Mouse (Mus musculus) kidney, embryonic 14.5 days (tissue): ENCODE data around the gene Zfp658. TPM values are rescaled to one million over a fixed set of nuclear protein-coding genes. Genes with fewer than 3 reads are reported as not detected.

Experiments used
- ATAC-seq: fragments of 200-750 bp; cut with Nextera tagmentation; 2 replicates; pipeline ENCODE4 v1.8.0; 2017; ENCODE audit warnings: moderate number of reproducible peaks, mild to moderate bottlenecking, moderate TSS enrichment, moderate library complexity; ENCODE audit not compliant: low FRiP score, low TSS enrichment
- H3K27ac ChIP-seq: fragments of 300-500 bp; sonication (generic); 2 replicates; pipeline ENCODE4 v1.5.1; 2014; ENCODE audit warnings: low read depth, mild to moderate bottlenecking, low read length, moderate library complexity, mixed read lengths
- H3K27me3 ChIP-seq: fragments of 300-500 bp; sonication (generic); 2 replicates; pipeline ENCODE4 v1.6.1; 2014; ENCODE audit warnings: mild to moderate bottlenecking, low read length; ENCODE audit not compliant: control insufficient read depth, insufficient read depth
- H3K36me3 ChIP-seq: fragments of 300-500 bp; sonication (generic); 2 replicates; pipeline ENCODE4 v1.6.1; 2014; ENCODE audit warnings: low read length, mixed read lengths; ENCODE audit not compliant: control insufficient read depth, insufficient read depth
- H3K4me1 ChIP-seq: fragments of 300-500 bp; sonication (generic); 2 replicates; pipeline ENCODE4 v1.6.1; 2014; ENCODE audit warnings: low read length, mixed read lengths; ENCODE audit not compliant: control insufficient read depth, insufficient read depth
- H3K4me2 ChIP-seq: fragments of 300-500 bp; sonication (generic); replicated peaks from 2 replicates; pipeline ENCODE4 v1.6.1; 2014; ENCODE audit warnings: low read depth, mild to moderate bottlenecking, low read length
- H3K4me3 ChIP-seq: fragments of 300-500 bp; sonication (generic); 2 replicates; pipeline ENCODE4 v1.5.1; 2014; ENCODE audit warnings: mild to moderate bottlenecking, low read length
- H3K9ac ChIP-seq: fragments of 300-500 bp; sonication (generic); 2 replicates; pipeline ENCODE4 v1.6.1; 2014; ENCODE audit warnings: low read depth, mild to moderate bottlenecking, low read length, moderate library complexity
- H3K9me3 ChIP-seq: fragments of 300-500 bp; sonication (generic); 2 replicates; pipeline ENCODE4 v1.6.1; 2016; ENCODE audit warnings: low read length; ENCODE audit not compliant: control insufficient read depth
- WGBS: fragments of 180-500 bp; shearing (Covaris S2); extraction: QIAGEN DNeasy Blood & Tissue Kit; methylation state at CpG from one replicate; pipeline ENCODE4 v1.1.7; 2014; 5-methylcytosine and 5-hydroxymethylcytosine counted together
- polyA plus RNA-seq: library from polyadenylated mRNA; unstranded; fragments of >200 nt; fragmentation: Nextera tagmentation; extraction: Ambion mirVana; gene quantifications from 2 replicates; pipeline ENCODE4 v1.2.1, GENCODE M21; 2014

The Zfp658 gene
- polyA plus RNA-seq: 2.0 and 4.0 TPM in 2 replicates

DNA sequence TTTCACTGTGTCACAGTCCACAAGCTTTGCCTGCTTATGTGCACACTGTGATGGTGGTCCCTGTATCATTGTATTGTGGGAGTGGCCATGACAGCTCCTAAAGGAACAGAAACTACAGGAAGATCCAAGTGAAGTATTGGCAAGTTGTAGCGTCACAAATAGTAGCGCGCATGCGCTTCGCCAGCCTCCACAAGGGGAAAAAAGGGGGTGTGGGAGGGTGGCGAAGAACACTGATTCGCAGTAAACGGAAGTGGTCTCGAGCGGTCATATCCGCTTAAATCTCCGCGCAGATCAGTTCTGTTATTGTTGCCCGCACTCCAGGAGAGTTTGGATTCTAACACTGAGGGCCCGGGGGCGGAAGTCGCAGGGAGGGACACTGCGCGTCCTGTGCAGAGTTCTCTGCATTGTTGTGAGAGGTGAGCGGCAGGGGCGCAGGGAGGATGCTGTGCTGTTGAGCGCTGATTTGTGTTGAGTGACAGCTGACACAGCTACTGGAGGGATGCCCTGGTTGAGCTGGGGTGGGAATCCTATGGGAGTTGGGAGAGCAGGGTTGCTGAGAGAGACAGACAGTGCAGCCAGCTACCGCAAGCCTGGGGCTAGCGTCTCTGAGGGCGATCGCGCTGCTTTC is at the start of gene Zfp658:
TSS of gene Zfp658 (plus strand) at position 251 of the 628 bp plus-strand sequence.
- H3K27ac ChIP-seq: peak within 1 kb of the TSS; percentile 87
- peak within 1 kb of the TSS; percentile 74 for H3K9ac ChIP-seq
- peaks cover 7% of the 10 kb centered on the region; the same call in 1 of the 2 replicates for H3K4me1 ChIP-seq
- H3K36me3 ChIP-seq: peaks cover 7% of the 10 kb centered on the region; the same call in 1 of the 2 replicates
- H3K4me2 ChIP-seq: peak within 1 kb of the TSS; percentile 69
- peak within 1 kb of the TSS; percentile 78 for H3K4me3 ChIP-seq
- under 1% methylated on average over 27 of the region's 27 CpGs for WGBS
- H3K9me3 ChIP-seq: no peaks in the 10 kb centered on the region
- no peaks in the 10 kb centered on the region for H3K27me3 ChIP-seq
- peak; percentile 92 for ATAC-seq

DNA sequence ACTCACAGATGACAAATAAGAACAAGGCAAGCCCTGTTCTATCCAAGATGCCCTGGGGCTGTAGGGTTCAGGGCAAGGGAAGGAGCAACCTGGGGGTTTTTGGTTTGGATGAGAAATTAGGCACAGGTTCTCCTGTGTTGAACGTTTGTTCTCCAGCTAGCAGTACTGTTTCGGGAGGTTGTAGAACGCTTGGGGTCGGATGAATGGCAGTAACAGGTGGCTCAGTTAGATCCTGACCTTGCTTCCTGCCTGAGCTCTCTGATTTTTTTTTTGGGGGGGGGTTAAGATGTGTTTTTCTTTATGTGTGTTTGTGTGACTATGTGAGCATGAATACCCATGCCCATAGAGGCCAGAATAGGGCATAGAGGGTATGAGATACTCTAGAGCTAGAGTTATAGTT is 49.5 kb upstream of the Zfp658 start:
- Histone ChIP-seq H3K4me3 (no peak overlapping the region), H3K4me2 (no peak overlapping the region), H3K27me3 (no peaks in the 10 kb centered on the region), H3K4me1 (no peaks in the 10 kb centered on the region), H3K27ac (no peak overlapping the region), H3K36me3 (no peaks in the 10 kb centered on the region), H3K9me3 (no peaks in the 10 kb centered on the region), H3K9ac (no peak overlapping the region)
- 88% methylated on average over 4 of the region's 4 CpGs for whole genome bisulfite sequencing
- no peak for ATAC-seq

DNA sequence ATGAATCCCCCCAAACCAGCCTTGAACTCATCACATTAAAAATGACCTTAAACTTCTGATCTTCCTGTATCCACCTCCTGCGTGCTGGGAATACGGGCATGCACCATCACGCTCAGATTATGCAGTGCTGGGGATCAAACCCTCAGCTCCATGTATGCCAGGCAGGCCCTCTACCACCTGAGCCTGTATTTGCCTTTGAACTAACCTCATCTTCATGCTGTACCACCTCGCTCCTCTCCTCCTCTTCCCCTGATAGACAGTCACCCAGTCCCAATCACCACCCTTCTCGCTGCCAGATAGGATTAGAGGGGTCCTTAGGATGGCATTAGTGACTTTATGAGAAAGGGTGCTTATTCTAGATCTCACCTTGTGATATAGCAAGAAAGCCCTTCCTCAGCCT is 47.0 kb upstream of the Zfp658 start:
- no peak for ATAC-seq

DNA sequence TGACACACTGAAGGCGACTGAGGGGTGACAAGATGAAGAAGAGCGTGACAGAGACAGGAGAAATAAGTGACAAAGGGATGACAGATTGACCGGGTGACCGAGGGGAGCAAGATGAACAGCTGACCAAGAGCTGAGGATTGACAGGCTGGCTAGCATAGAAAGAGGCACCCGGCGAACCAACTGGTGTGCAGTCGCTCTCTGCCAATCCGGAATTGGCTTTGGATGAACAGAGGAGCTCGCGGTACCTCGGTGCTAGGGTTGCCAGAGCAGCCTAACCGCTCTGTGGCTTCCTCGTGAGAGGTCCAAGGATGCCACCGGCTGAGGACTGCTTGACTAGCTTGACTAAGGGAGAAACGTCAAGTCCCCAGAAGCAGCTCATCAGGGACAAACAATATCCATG is 43.7 kb upstream of the Zfp658 start:
- Histone ChIP-seq H3K27me3 (no peaks in the 10 kb centered on the region), H3K36me3 (no peaks in the 10 kb centered on the region), H3K9me3 (no peaks in the 10 kb centered on the region), H3K4me1 (no peaks in the 10 kb centered on the region), H3K9ac (no peak overlapping the region), H3K4me2 (no peak overlapping the region), H3K4me3 (no peak overlapping the region), H3K27ac (no peak overlapping the region)
- ATAC-seq: no peak
- 83% methylated on average over 15 of the region's 15 CpGs for WGBS

More for the DNA sequence above, 47.0 kb upstream of the Zfp658 start:
- Histone ChIP-seq H3K4me3 (no peak overlapping the region), H3K4me1 (no peaks in the 10 kb centered on the region), H3K9ac (no peak overlapping the region), H3K4me2 (no peak overlapping the region), H3K36me3 (no peaks in the 10 kb centered on the region), H3K27ac (no peak overlapping the region), H3K9me3 (no peaks in the 10 kb centered on the region), H3K27me3 (no peaks in the 10 kb centered on the region)
- 86% methylated on average over 5 of the region's 5 CpGs for WGBS

DNA sequence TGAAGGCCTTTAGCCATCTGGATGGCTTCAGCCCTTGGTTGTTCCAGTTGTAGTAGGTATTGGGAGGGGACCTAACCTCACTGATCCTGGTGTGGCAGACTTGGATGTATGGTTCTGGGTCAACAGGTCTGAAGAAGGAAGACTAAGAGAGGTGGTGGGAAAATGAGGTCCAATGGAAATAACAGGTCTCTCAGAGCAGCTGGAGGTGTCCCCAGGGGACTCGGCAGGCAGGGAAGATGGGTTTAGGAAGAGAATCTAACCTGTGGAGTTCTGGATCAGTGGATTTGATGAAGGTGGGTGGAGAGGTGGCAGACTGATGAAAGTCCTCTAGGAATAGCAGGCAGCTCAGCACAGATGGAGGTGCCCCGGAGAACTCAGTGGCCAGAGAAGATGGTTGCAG is 39.3 kb upstream of the Zfp658 start:
- Histone ChIP-seq H3K9ac (no peak overlapping the region), H3K27ac (no peak overlapping the region), H3K4me3 (no peak overlapping the region), H3K4me1 (no peaks in the 10 kb centered on the region), H3K36me3 (no peaks in the 10 kb centered on the region), H3K9me3 (no peaks in the 10 kb centered on the region), H3K27me3 (no peaks in the 10 kb centered on the region), H3K4me2 (no peak overlapping the region)
- 79% methylated on average over 2 of the region's 2 CpGs for WGBS
- no peak for ATAC-seq

DNA sequence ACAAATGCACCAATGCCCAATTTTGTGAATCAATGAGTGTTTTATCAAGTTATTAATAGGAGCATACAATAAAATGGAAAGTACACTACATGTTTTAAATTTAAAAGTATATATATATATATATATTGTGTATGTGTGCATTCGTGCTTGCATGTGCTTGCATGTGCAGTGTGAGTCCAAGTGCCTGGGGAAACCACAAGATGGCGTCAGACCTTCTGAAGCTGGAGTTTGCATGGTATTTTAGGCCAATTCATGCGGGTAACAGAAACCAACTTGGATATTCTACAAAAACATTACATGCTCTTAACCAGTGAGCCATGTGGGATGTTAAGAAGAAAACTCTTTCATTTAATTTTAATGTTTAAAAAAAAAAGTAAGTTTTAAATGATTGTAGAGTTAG is 36.7 kb upstream of the Zfp658 start:
- Histone ChIP-seq H3K27ac (no peak overlapping the region), H3K4me2 (no peak overlapping the region), H3K36me3 (no peaks in the 10 kb centered on the region), H3K4me1 (no peaks in the 10 kb centered on the region), H3K9ac (no peak overlapping the region), H3K4me3 (no peak overlapping the region), H3K27me3 (no peaks in the 10 kb centered on the region), H3K9me3 (no peaks in the 10 kb centered on the region)
- ATAC-seq: no peak
- 62% methylated on average over 3 of the region's 3 CpGs for WGBS

DNA sequence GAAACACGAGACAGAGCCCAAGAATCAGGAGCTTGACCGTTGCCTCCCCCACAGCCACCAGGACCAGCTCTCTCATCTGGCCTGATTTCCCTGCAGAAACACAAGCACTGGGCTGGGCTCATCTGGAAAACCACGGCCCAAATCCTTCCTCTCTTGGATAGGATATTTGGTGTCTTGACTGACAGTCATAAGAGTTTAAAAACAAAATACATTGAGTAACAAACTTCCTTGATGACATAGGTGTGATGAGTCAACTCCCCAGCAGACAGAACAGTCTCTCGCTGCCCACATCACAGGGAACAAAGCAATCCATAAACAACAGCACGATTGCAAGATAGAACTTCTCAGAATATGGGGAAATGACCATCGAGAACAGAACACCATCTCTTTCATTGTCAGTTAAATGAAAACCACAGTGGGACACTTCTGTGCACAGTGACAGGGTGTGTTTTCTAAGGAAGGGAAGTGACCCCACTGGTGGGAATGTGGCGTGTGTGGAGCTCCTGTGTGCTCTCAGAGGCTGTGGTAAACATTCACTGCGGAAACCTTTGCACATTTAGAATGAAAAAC is 31.8 kb upstream of the Zfp658 start:
- WGBS: 64% methylated on average over 8 of the region's 8 CpGs

DNA sequence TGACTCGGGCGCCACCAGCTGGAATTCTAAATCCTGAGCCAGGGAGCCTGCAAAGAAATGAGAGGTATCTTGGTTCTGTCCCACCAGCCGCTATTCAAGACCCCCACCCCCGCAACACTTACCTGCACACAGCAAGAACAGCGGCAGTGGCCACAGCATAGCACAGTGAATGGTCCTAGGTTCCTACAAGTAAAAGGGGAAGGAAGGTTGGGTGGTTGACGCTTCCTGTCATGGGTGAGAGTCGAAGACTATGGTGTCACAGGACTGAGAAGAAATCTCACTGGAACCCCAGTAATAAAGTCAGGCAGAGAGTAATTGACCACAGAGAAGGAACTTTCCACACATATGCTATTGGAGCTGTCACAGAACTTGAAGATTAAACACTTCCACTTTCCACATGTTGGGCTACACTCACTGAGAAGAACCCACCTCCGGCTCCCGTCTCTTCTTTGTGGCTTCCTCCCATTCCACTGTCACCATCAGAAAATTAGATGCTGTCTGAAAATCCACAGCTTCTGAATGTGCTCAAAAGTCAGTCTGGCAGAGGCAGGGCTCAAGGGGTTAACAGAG is 29.0 kb upstream of the Zfp658 start:
- no peaks in the 10 kb centered on the region for H3K4me1 ChIP-seq
- no peaks in the 10 kb centered on the region for H3K9me3 ChIP-seq
- WGBS: 78% methylated on average over 9 of the region's 9 CpGs
- no peaks in the 10 kb centered on the region for H3K36me3 ChIP-seq
- no peaks in the 10 kb centered on the region for H3K27me3 ChIP-seq
- H3K9ac ChIP-seq: no peak overlapping the region
- H3K27ac ChIP-seq: no peak overlapping the region
- no peak overlapping the region for H3K4me2 ChIP-seq
- no peak overlapping the region for H3K4me3 ChIP-seq
- no peak for ATAC-seq

More for the DNA sequence above, 31.8 kb upstream of the Zfp658 start:
- no peak for ATAC-seq
- H3K36me3 ChIP-seq: no peaks in the 10 kb centered on the region
- H3K4me3 ChIP-seq: no peak overlapping the region
- H3K9me3 ChIP-seq: no peaks in the 10 kb centered on the region
- no peak overlapping the region for H3K9ac ChIP-seq
- no peak overlapping the region for H3K4me2 ChIP-seq
- H3K27ac ChIP-seq: no peak overlapping the region
- H3K27me3 ChIP-seq: no peaks in the 10 kb centered on the region
- H3K4me1 ChIP-seq: no peaks in the 10 kb centered on the region

DNA sequence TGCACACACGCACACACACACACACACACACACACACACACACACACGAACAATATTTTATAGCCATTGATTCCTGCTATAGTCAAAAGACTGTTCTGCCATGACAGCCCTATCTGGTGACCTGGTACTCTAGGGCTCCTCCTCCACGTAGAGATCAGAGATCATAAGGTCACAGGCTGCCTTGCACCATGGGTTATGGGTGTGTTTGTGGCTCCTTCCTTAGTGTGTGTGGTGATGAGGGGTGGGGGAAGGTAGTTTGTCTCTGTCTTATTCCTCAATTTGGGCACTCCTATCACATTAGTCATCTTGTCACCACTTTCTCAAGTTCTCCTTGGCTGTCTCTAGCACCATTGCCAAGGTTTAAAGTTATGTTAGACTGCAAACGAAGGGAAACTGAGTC is 23.5 kb upstream of the Zfp658 start:
- no peaks in the 10 kb centered on the region for H3K27me3 ChIP-seq
- WGBS: 68% methylated on average over 4 of the region's 4 CpGs
- no peak overlapping the region for H3K27ac ChIP-seq
- H3K36me3 ChIP-seq: no peaks in the 10 kb centered on the region
- H3K4me3 ChIP-seq: no peak overlapping the region
- H3K9me3 ChIP-seq: no peaks in the 10 kb centered on the region
- no peak overlapping the region for H3K4me2 ChIP-seq
- H3K4me1 ChIP-seq: no peaks in the 10 kb centered on the region
- no peak for ATAC-seq
- no peak overlapping the region for H3K9ac ChIP-seq
